Mouse (Mus musculus) cerebellum, adult 2 months (tissue): ENCODE measurements around the gene Olfml1. TPM values are rescaled to one million over a fixed set of nuclear protein-coding genes. Genes with fewer than 3 reads are reported as not detected.

Experiments
- DNase-seq, 2 experiments: peaks; one replicate each; pipeline ENCODE4 v3.0.0; 2021
- H3K27ac ChIP-seq: fragments of 200-500 bp; 2 replicates; pipeline ENCODE4 v1.5.1; 2012; ENCODE audit warnings: low read length, control low read depth, inconsistent platforms; ENCODE audit not compliant: insufficient read depth
- H3K27me3 ChIP-seq: fragments of 200-500 bp; 2 replicates; pipeline ENCODE4 v1.6.1; 2012; ENCODE audit warnings: inconsistent platforms, mild to moderate bottlenecking, low read length, moderate library complexity; ENCODE audit not compliant: control insufficient read depth, insufficient read depth
- H3K4me1 ChIP-seq: fragments of 200-500 bp; 2 replicates; pipeline ENCODE4 v1.6.1; 2011; ENCODE audit warnings: low read length; ENCODE audit not compliant: control insufficient read depth, insufficient read depth
- H3K4me3 ChIP-seq: fragments of 200-500 bp; replicated peaks from 2 replicates; pipeline ENCODE3; 2011; ENCODE audit warnings: mild to moderate bottlenecking, low read depth, low read length, control low read depth; ENCODE audit not compliant: insufficient read depth
- CTCF ChIP-seq: fragments of 200-500 bp; IDR thresholded peaks from 2 replicates; pipeline ENCODE4 v1.5.1; 2011; ENCODE audit warnings: low read depth, mild to moderate bottlenecking, control low read depth, low read length, moderate library complexity, borderline replicate concordance; ENCODE audit not compliant: insufficient read depth
- POLR2A ChIP-seq: fragments of 200-500 bp; IDR thresholded peaks from 2 replicates; pipeline ENCODE4 v1.6.1; 2011; ENCODE audit warnings: low read length, control low read depth, borderline replicate concordance; ENCODE audit not compliant: insufficient read depth
- WGBS: fragments of 180-500 bp; shearing (Covaris S2); methylation state at CpG from one replicate; pipeline ENCODE4 v1.1.7; 2018; 5-methylcytosine and 5-hydroxymethylcytosine counted together
- polyA plus RNA-seq: library from polyadenylated mRNA; depleted of rRNA; stranded (reverse); fragments of >200 nt; gene quantifications from 2 replicates; pipeline ENCODE4 v1.2.3, GENCODE M21; 2012

The Olfml1 gene
- polyA plus RNA-seq, 1 experiment, result 13.4 TPM

DNA sequence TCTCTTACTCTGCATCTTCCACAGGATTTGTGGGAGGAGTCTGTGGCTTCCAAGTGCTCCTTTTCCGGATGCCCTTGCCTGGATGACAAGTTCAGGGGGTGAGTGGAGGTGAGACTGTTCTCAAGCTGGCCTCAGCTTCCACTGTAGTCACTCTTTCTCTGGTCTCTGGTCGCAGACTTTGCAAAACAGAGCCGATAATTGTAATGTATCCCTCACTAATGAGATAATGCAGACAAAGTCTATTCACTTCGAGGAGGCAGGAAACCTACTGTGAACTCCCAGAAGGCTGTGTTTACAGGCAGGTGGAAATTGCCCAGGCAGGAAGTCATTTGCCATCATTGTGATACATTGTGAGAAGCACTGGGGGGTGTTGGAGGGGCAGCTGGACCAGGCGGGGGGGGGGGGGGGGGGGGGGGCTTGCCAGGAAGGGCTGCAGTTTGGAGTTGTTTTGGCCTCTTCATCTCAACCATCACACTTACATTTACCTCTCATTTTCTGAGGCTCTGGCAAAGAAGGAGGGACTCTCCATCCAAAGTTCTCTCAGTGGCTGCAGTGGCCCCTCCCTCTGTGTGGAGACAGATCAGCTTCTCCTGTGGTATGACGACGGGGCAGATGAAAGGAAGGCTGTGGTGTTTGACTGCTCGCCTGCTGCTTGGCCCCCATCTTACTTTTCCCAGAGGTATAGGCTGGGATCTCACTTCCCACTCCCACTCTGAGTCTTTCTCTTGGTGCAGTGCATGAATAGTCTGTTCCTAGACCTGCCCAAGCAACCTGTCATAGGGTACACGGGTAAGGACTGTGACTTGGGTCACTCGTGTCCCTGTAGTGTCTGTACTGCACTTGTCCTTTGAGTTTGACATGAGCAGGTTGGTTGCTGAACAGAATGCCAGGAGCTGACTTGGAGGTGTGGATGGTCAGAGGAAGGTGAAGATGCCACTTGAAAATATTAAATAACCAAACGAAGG is 51.1 kb downstream of the Olfml1 start:
- Histone ChIP-seq H3K4me3 (no peak overlapping the region), H3K4me1 (no peaks in the 10 kb centered on the region), H3K27ac (no peak overlapping the region), H3K27me3 (no peaks in the 10 kb centered on the region)
- DNase-seq, result no peak
- TF ChIP-seq CTCF (no peak), POLR2A (no peak)
- 33% methylated on average over 11 of the region's 11 CpGs for WGBS

- Histone ChIP-seq H3K27ac (no peak overlapping the region), H3K27me3 (no peaks in the 10 kb centered on the region), H3K4me3 (no peak overlapping the region), H3K4me1 (no peaks in the 10 kb centered on the region)
- DNase-seq, result no peak
- no peak for TF ChIP-seq CTCF
- no peak for TF ChIP-seq POLR2A
- 58% methylated on average over 4 of the region's 4 CpGs for WGBS
Measured at GRCm38 (mm10) chr7:107619225-107619624, 52.0 kb downstream of the Olfml1 start.

DNA sequence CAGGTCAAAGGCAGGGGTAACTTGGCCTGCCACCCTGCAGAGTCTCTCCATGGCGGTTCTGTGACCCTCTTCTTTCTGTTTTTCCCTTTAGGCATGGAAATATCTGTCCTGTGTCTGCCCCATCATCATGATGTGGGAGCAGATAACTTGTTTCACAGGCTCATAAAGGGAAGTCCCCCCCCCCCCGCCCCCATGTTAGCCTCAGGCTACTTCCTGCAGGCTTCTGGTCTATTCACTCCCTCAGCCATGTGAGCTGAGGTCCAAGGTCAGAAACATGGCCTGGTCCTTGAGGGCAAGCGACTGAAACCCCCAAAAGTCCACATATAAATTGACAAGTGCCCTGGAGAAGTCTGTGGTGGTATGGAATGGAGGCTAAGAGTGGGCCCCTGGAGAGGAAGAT is 52.9 kb downstream of the Olfml1 start:
- DNase-seq, result no peak
- WGBS, result 75% methylated on average over 3 of the region's 3 CpGs
- H3K4me3 ChIP-seq, result no peak overlapping the region
- TF ChIP-seq POLR2A (no peak), CTCF (no peak)
- H3K27ac ChIP-seq, result no peak overlapping the region
- no peaks in the 10 kb centered on the region for H3K27me3 ChIP-seq
- no peaks in the 10 kb centered on the region for H3K4me1 ChIP-seq

DNA sequence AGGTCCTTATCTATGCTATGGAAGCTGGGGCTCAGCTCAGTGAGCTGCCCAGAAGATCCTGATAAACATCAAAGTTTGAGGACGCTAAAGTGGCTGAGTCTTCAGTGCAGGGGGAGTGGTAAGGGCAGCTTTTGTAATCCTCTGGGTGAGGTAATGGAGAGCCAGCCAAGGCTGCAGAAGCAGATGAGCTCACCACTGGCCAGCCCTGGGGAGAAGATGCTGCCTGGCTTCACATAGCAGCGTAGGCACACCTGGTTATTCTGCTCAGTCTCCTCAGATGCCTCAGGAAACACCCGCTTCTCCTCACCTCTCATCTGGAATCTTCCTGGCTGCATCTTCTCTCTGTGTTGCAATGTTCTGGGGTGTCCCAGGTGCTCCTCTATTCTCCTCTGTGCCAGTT is 57.2 kb downstream of the Olfml1 start:
- Histone ChIP-seq H3K27me3 (no peaks in the 10 kb centered on the region), H3K4me1 (no peaks in the 10 kb centered on the region), H3K27ac (no peak overlapping the region), H3K4me3 (no peak overlapping the region)
- no peak for DNase-seq
- WGBS, result 68% methylated on average over 3 of the region's 3 CpGs
- TF ChIP-seq CTCF, result no peak
- no peak for TF ChIP-seq POLR2A

GRCm38 (mm10) chr7:107625061-107625460 is 57.8 kb downstream of the Olfml1 start, which contains the start of gene 5330417H12Rik:
Gene 5330417H12Rik, minus strand, starts transcription at chr7:107625161.
- Histone ChIP-seq H3K4me3 (no peak within 1 kb of the TSS), H3K27me3 (no peaks in the 10 kb centered on the region), H3K27ac (no peak within 1 kb of the TSS), H3K4me1 (no peaks in the 10 kb centered on the region)
- TF ChIP-seq POLR2A (no peak), CTCF (no peak)
- no peak for DNase-seq
- WGBS, result 26% methylated on average over 2 of the region's 2 CpGs

- TF ChIP-seq POLR2A, result no peak
- no peak for TF ChIP-seq CTCF
- 88% methylated on average over 6 of the region's 6 CpGs for WGBS
- DNase-seq, result no peak
- Histone ChIP-seq H3K27ac (no peak overlapping the region), H3K4me1 (no peaks in the 10 kb centered on the region), H3K27me3 (no peaks in the 10 kb centered on the region), H3K4me3 (no peak overlapping the region)
Measured at GRCm38 (mm10) chr7:107625781-107626180, 58.5 kb downstream of the Olfml1 start.

- H3K4me1 ChIP-seq, result no peaks in the 10 kb centered on the region
- no peak for DNase-seq
- TF ChIP-seq POLR2A (no peak), CTCF (no peak)
Measured at GRCm38 (mm10) chr7:107628383-107628782, 61.1 kb downstream of the Olfml1 start.

DNA sequence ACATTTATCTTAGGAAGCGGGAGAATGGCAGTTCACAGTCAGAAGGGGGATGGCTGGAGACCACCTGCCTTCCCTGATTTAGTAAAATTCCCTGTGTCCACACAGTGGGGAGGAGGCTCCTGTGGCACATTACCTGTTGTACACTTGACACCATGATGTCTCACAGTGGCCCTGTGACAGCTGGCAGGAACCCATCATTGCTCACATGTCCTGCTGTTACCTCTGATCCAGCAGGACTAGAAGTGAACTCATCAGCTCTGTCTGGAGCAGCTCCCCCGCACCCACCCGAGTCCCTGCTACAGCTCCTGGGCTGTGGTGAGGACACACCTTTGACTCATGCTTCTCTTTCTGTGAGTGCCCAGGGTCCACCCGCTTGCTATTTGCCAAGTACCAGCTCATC is 66.0 kb downstream of the Olfml1 start:
- Histone ChIP-seq H3K4me1 (no peaks in the 10 kb centered on the region), H3K4me3 (no peak overlapping the region), H3K27ac (no peak overlapping the region), H3K27me3 (no peaks in the 10 kb centered on the region; the same call in 1 of the 2 replicates)
- 84% methylated on average over 4 of the region's 4 CpGs for WGBS
- TF ChIP-seq POLR2A (no peak), CTCF (no peak)
- DNase-seq, result no peak

More at GRCm38 (mm10) chr7:107628383-107628782, 61.1 kb downstream of the Olfml1 start:
- Histone ChIP-seq H3K27me3 (no peaks in the 10 kb centered on the region), H3K4me3 (no peak overlapping the region), H3K27ac (no peak overlapping the region)
